In genomic region chr17:56337791-56338190, GRCm38 (mm10) we compare ENCODE assay signal across 21 mouse cellular contexts. TPM values are rescaled to one million over a fixed set of nuclear protein-coding genes. Genes with fewer than 3 reads are reported as not detected.
DNase-seq lines count a peak whose midpoint lies in the region; ATAC-seq and TF ChIP-seq lines count a peak whose summit lies in the region.
"Had no signal": no experiment of that assay in that cellular context is flagged by ENCODE, and none has a peak within 500 bp of the region (broad histone marks: within the 10 kb centered on the region; RNA-seq: fewer than 3 reads in every experiment).

No protein-coding gene starts in this region.

- no peak for TF ChIP-seq POLR2A in bone marrow, adult 2 months (IDR thresholded peaks at IDR 0.05; ENCODE audit: borderline replicate concordance, control insufficient read depth, low read depth, low read length)

- WGBS in intestine, postnatal 0 days: 90% methylated on average over 6 of the region's 6 CpGs
- WGBS in intestine, embryonic 15.5 days: 93% methylated on average over 6 of the region's 6 CpGs
- WGBS in bone marrow, adult 2 months: 40% methylated on average over 6 of the region's 6 CpGs

- H3K4me2 ChIP-seq in intestine, postnatal 0 days (replicated peaks; ENCODE audit: low read depth): no peak overlapping the region
- H3K4me2 ChIP-seq in intestine, embryonic 15.5 days (replicated peaks): no peak overlapping the region
- H3K4me2 ChIP-seq: limb, embryonic 12.5 days; midbrain, embryonic 11.5 days had no signal

- no peak for TF ChIP-seq CTCF in gastrocnemius, adult 2 months (IDR thresholded peaks at IDR 0.05)
- TF ChIP-seq CTCF in intestine, postnatal 0 days (IDR thresholded peaks at IDR 0.05; ENCODE audit: low read depth): 0 out of 2 replicates have a peak, but pooled peaks have one; percentile 8
- TF ChIP-seq CTCF in bone marrow, adult 2 months (IDR thresholded peaks at IDR 0.05; ENCODE audit: control insufficient read depth, insufficient read depth, low read length): 0 out of 2 replicates have a peak, but pooled peaks have one; percentile 13

- H3K4me1 ChIP-seq in intestine, postnatal 0 days (replicated peaks; ENCODE audit: control insufficient read depth, insufficient read depth, low read length): no peaks in the 10 kb centered on the region
- peaks cover 8% of the 10 kb centered on the region; the same call in 1 of the 2 replicates for H3K4me1 ChIP-seq in intestine, embryonic 15.5 days (replicated peaks)
- H3K4me1 ChIP-seq in bone marrow, adult 2 months (ENCODE audit: control insufficient read depth, insufficient read depth, low read length): peaks cover 2% of the 10 kb centered on the region; the same call in 1 of the 2 replicates
- H3K4me1 ChIP-seq: limb, embryonic 12.5 days had no signal

- no peak for DNase-seq in gastrocnemius, adult 2 months
- no peak for DNase-seq in gastrocnemius, adult 8-10 months (ENCODE audit: low spot score in 2 of 2)
- DNase-seq in splenic B cell, adult 2 months (ENCODE audit: low read depth, low spot score): peak; percentile 29
- DNase-seq in urinary bladder, postnatal 36 days (ENCODE audit: low spot score in 2 of 2): no peak
- no peak for DNase-seq in yolk sac, embryonic 10.5 days (ENCODE audit: low spot score)

- no peaks in the 10 kb centered on the region for H3K36me3 ChIP-seq in intestine, postnatal 0 days (ENCODE audit: control insufficient read depth, insufficient read depth)
- H3K36me3 ChIP-seq in intestine, embryonic 15.5 days: no peaks in the 10 kb centered on the region
- no peaks in the 10 kb centered on the region for H3K36me3 ChIP-seq in splenic B cell, adult 2 months (ENCODE audit: control insufficient read depth, insufficient read depth, low read length, poor library complexity, severe bottlenecking)

- ATAC-seq in intestine, postnatal 0 days: no peak
- ATAC-seq in intestine, embryonic 15.5 days: no peak
- ATAC-seq: activated CD4-positive, CD25-positive, alpha-beta regulatory T cell, adult 4 months; hindbrain, embryonic 16.5 days; Patski had no signal

- H3K27me3 ChIP-seq in intestine, postnatal 0 days (replicated peaks; ENCODE audit: control insufficient read depth, insufficient read depth, low read length): no peaks in the 10 kb centered on the region
- no peaks in the 10 kb centered on the region for H3K27me3 ChIP-seq in intestine, embryonic 15.5 days (replicated peaks)
- no peaks in the 10 kb centered on the region for H3K27me3 ChIP-seq in splenic B cell, adult 2 months (ENCODE audit: control insufficient read depth, insufficient read depth, low read length, poor library complexity, severe bottlenecking)
- H3K27me3 ChIP-seq: limb, embryonic 12.5 days; Patski had no signal

- no peak overlapping the region for H3K4me3 ChIP-seq in gastrocnemius, adult 2 months
- H3K4me3 ChIP-seq in intestine, postnatal 0 days (ENCODE audit: low read depth, low read length): no peak overlapping the region
- no peak overlapping the region for H3K4me3 ChIP-seq in intestine, embryonic 15.5 days (replicated peaks)
- no peak overlapping the region for H3K4me3 ChIP-seq in bone marrow, adult 2 months (replicated peaks; ENCODE audit: control insufficient read depth, low read depth, low read length)
- H3K4me3 ChIP-seq: limb, embryonic 12.5 days had no signal

- H3K9me3 ChIP-seq in intestine, postnatal 0 days (ENCODE audit: control insufficient read depth): no peaks in the 10 kb centered on the region
- H3K9me3 ChIP-seq in intestine, embryonic 15.5 days: no peaks in the 10 kb centered on the region
- H3K9me3 ChIP-seq: limb, embryonic 12.5 days had no signal

- H3K27ac ChIP-seq in gastrocnemius, adult 2 months: peak overlapping the region; percentile 35; the same call in 1 of the 2 replicates
- H3K27ac ChIP-seq in intestine, postnatal 0 days (ENCODE audit: low read depth, low read length): no peak overlapping the region
- H3K27ac ChIP-seq in intestine, embryonic 15.5 days: no peak overlapping the region
- H3K27ac ChIP-seq in bone marrow, adult 2 months (ENCODE audit: control insufficient read depth, insufficient read depth, low read depth, low read length, poor library complexity): no peak overlapping the region
- H3K27ac ChIP-seq: limb, embryonic 12.5 days had no signal

- H3K9ac ChIP-seq in intestine, postnatal 0 days (ENCODE audit: low read depth, low read length): no peak overlapping the region
- no peak overlapping the region for H3K9ac ChIP-seq in intestine, embryonic 15.5 days
- H3K9ac ChIP-seq: limb, embryonic 12.5 days had no signal

- intact Hi-C loops in gastrocnemius, adult 2 months (cut with DNase I): loop anchor here (10.0 kb wide), 1 partner anchor 203 kb away; no protein-coding TSS in a partner anchor

RNA-seq across cellular contexts. Expression of gene Kdm4b, which starts 11.9 kb away (rescaled TPM):
- total RNA-seq in gastrocnemius, adult 2 months (2021): 10 to 100 TPM; 25.6 to 27.3 TPM
- total RNA-seq in gastrocnemius, adult 8-10 months (2022): 10 to 100 TPM; 22.2 to 26.4 (median 22.8) TPM
- 8.1 TPM in 2 replicates for polyA plus RNA-seq in intestine, postnatal 0 days (2015; fragmentation: Nextera tagmentation; extraction: Ambion mirVana)
- polyA plus RNA-seq in intestine, embryonic 15.5 days (2015; fragmentation: Nextera tagmentation; extraction: Ambion mirVana): 25.1 and 27.5 TPM in 2 replicates
- polyA plus RNA-seq in bone marrow, adult 2 months (2011; ENCODE audit: insufficient read depth, insufficient read length, low replicate concordance, missing spikeins): 15.7 and 74.9 TPM in 2 replicates

RNA-seq across cellular contexts. Expression of gene Uhrf1, which starts 34.7 kb away (rescaled TPM):
- total RNA-seq in gastrocnemius, adult 2 months (2021): 1 to 10 TPM; 1.3 to 2.1 TPM
- under 1 TPM; 0.18 to 0.67 (median 0.44) TPM for total RNA-seq in gastrocnemius, adult 8-10 months (2022)
- polyA plus RNA-seq in intestine, postnatal 0 days (2015; fragmentation: Nextera tagmentation; extraction: Ambion mirVana): 22.5 and 23.5 TPM in 2 replicates
- polyA plus RNA-seq in intestine, embryonic 15.5 days (2015; fragmentation: Nextera tagmentation; extraction: Ambion mirVana): 124 and 125 TPM in 2 replicates
- 77.5 and 109 TPM in 2 replicates for polyA plus RNA-seq in bone marrow, adult 2 months (2011; ENCODE audit: insufficient read depth, insufficient read length, low replicate concordance, missing spikeins)

RNA-seq across cellular contexts. Expression of gene Arrdc5, which starts 37.7 kb away (rescaled TPM):
- not detected for total RNA-seq in gastrocnemius, adult 2 months (2021)
- not detected for total RNA-seq in gastrocnemius, adult 8-10 months (2022)
- polyA plus RNA-seq in intestine, postnatal 0 days (2015; fragmentation: Nextera tagmentation; extraction: Ambion mirVana): not detected in 2 replicates
- polyA plus RNA-seq in intestine, embryonic 15.5 days (2015; fragmentation: Nextera tagmentation; extraction: Ambion mirVana): not detected in 2 replicates
- polyA plus RNA-seq in bone marrow, adult 2 months (2011; ENCODE audit: insufficient read depth, insufficient read length, low replicate concordance, missing spikeins): not detected in 2 replicates
- total RNA-seq: adrenal gland, postnatal 14 days; gastrocnemius, postnatal 14 days; left cerebral cortex, adult 8-10 months had no signal
- polyA plus RNA-seq: activated CD4-positive, CD25-positive, alpha-beta regulatory T cell, adult 4 months; cerebellum, adult 2 months; embryonic facial prominence, embryonic 14.5 days; hindbrain, embryonic 16.5 days; kidney, adult 2 months; limb, embryonic 12.5 days; liver, embryonic 16.5 days; midbrain, embryonic 11.5 days; Patski; stomach, embryonic 16.5 days had no signal

RNA-seq across cellular contexts. Expression of gene Plin3, which starts 45.1 kb away (rescaled TPM):
- total RNA-seq in gastrocnemius, adult 2 months (2021): 10 to 100 TPM; 42.4 to 75.0 TPM
- 10 to 100 TPM; 22.9 to 44.8 (median 28.7) TPM for total RNA-seq in gastrocnemius, adult 8-10 months (2022)
- polyA plus RNA-seq in intestine, postnatal 0 days (2015; fragmentation: Nextera tagmentation; extraction: Ambion mirVana): 521 and 545 TPM in 2 replicates
- 153 and 195 TPM in 2 replicates for polyA plus RNA-seq in intestine, embryonic 15.5 days (2015; fragmentation: Nextera tagmentation; extraction: Ambion mirVana)
- polyA plus RNA-seq in bone marrow, adult 2 months (2011; ENCODE audit: insufficient read depth, insufficient read length, low replicate concordance, missing spikeins): 10.9 and 29.6 TPM in 2 replicates
